29 mouse cellular contexts compared by ENCODE assay signal in the genomic region with DNA sequence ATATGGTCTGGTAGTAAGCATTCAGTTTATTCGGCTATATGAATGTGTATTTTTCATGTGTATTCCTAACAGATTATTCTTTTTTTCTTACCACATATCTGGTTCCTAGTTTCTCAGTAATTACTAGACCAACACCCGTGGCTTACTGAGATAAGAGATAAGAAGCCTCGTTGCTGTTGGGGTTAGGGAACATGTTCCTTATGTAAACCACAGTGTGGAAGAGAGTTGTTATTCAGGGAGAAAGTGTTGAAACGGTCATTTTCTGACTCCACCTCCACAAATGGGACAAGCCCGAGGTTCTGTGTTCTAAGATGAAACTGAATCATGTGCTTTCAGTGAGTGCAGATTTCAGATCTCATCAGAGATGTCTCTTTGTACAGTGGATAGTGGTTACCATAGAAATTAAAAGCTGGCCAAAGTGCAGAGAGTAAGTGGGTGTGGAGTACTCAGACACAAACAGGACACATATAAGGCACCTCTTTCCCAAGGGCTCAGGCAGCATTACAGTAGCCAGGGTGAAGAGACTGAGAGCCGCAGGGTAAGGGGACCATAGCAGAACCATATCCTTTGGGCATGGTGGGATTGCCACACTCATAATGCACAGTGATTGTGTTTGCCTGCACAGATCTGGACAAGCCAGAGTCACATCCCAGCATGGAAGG. TPM values are rescaled to one million over a fixed set of nuclear protein-coding genes. Genes with fewer than 3 reads are reported as not detected.
DNase-seq lines count a peak whose midpoint lies in the region; ATAC-seq and TF ChIP-seq lines count a peak whose summit lies in the region.
"Had no signal": no experiment of that assay in that cellular context is flagged by ENCODE, and none has a peak within 500 bp of the region (broad histone marks: within the 10 kb centered on the region; RNA-seq: fewer than 3 reads in every experiment).

No protein-coding gene starts in this region.

- peaks cover 3% of the 10 kb centered on the region; the same call in 1 of the 2 replicates for H3K4me1 ChIP-seq in embryonic facial prominence, embryonic 13.5 days
- H3K4me1 ChIP-seq in embryonic facial prominence, embryonic 10.5 days, result no peaks in the 10 kb centered on the region
- no peaks in the 10 kb centered on the region for H3K4me1 ChIP-seq in intestine, postnatal 0 days (replicated peaks; ENCODE audit: control insufficient read depth, insufficient read depth, low read length)
- H3K4me1 ChIP-seq in liver, postnatal 0 days (ENCODE audit: insufficient read depth), result peaks cover 9% of the 10 kb centered on the region; the same call in 1 of the 2 replicates
- H3K4me1 ChIP-seq: embryonic facial prominence, embryonic 15.5 days; forebrain, embryonic 10.5 days; hindbrain, embryonic 10.5 days had no signal

- H3K9me3 ChIP-seq in embryonic facial prominence, embryonic 13.5 days, result no peaks in the 10 kb centered on the region
- no peaks in the 10 kb centered on the region for H3K9me3 ChIP-seq in embryonic facial prominence, embryonic 10.5 days
- no peaks in the 10 kb centered on the region for H3K9me3 ChIP-seq in intestine, postnatal 0 days (ENCODE audit: control insufficient read depth)
- no peaks in the 10 kb centered on the region for H3K9me3 ChIP-seq in liver, postnatal 0 days (ENCODE audit: low read length)
- H3K9me3 ChIP-seq: embryonic facial prominence, embryonic 15.5 days; forebrain, embryonic 10.5 days; hindbrain, embryonic 10.5 days; lung, embryonic 15.5 days; neural tube, embryonic 15.5 days had no signal

- no peaks in the 10 kb centered on the region for H3K27me3 ChIP-seq in embryonic facial prominence, embryonic 13.5 days
- no peaks in the 10 kb centered on the region for H3K27me3 ChIP-seq in embryonic facial prominence, embryonic 10.5 days (replicated peaks; ENCODE audit: low read depth, poor library complexity, severe bottlenecking)
- H3K27me3 ChIP-seq in intestine, postnatal 0 days (replicated peaks; ENCODE audit: control insufficient read depth, insufficient read depth, low read length), result peaks cover 19% of the 10 kb centered on the region
- no peaks in the 10 kb centered on the region for H3K27me3 ChIP-seq in liver, postnatal 0 days (ENCODE audit: insufficient read depth, low read length)
- H3K27me3 ChIP-seq: embryonic facial prominence, embryonic 15.5 days; lung, embryonic 15.5 days; neural tube, embryonic 15.5 days had no signal

- intact Hi-C loops in heart, postnatal 10 days (cut with DNase I), result no loop called here
- intact Hi-C loops in left cerebral cortex, postnatal 10 days (cut with DNase I), result no loop called here

- no peak for TF ChIP-seq CTCF in intestine, postnatal 0 days (IDR thresholded peaks at IDR 0.05; ENCODE audit: low read depth)
- TF ChIP-seq CTCF in liver, postnatal 0 days (IDR thresholded peaks at IDR 0.05; ENCODE audit: low read depth), result no peak

- no peaks in the 10 kb centered on the region for H3K36me3 ChIP-seq in embryonic facial prominence, embryonic 13.5 days
- no peaks in the 10 kb centered on the region for H3K36me3 ChIP-seq in embryonic facial prominence, embryonic 10.5 days (replicated peaks)
- no peaks in the 10 kb centered on the region for H3K36me3 ChIP-seq in intestine, postnatal 0 days (ENCODE audit: control insufficient read depth, insufficient read depth)
- H3K36me3 ChIP-seq in liver, postnatal 0 days (replicated peaks; ENCODE audit: insufficient read depth, low read length), result no peaks in the 10 kb centered on the region
- H3K36me3 ChIP-seq: embryonic facial prominence, embryonic 15.5 days; forebrain, embryonic 10.5 days; hindbrain, embryonic 10.5 days; lung, embryonic 15.5 days; neural tube, embryonic 15.5 days had no signal

- peak; percentile 26; the same call in 1 of the 2 replicates for ATAC-seq in embryonic facial prominence, embryonic 13.5 days (ENCODE audit: insufficient number of reproducible peaks, insufficient read depth, low FRiP score, low TSS enrichment, low read depth)
- ATAC-seq in intestine, postnatal 0 days, result no peak
- peak; percentile 41 for ATAC-seq in liver, postnatal 0 days
- no peak for ATAC-seq in erythroblast, adult 5-6 weeks (replicated peaks; ENCODE audit: low FRiP score, poor library complexity, severe bottlenecking)
- ATAC-seq: CD4-positive, CD25-positive, alpha-beta regulatory T cell, adult 4 months; forebrain, postnatal 0 days; hindbrain, postnatal 0 days; midbrain, embryonic 16.5 days had no signal

- peak; percentile 90 for TF ChIP-seq EP300 in liver, postnatal 0 days (IDR thresholded peaks at IDR 0.05; ENCODE audit: low read depth)

- no peak overlapping the region for H3K27ac ChIP-seq in embryonic facial prominence, embryonic 13.5 days
- H3K27ac ChIP-seq in embryonic facial prominence, embryonic 10.5 days (replicated peaks), result no peak overlapping the region
- no peak overlapping the region for H3K27ac ChIP-seq in intestine, postnatal 0 days (ENCODE audit: low read depth, low read length)
- H3K27ac ChIP-seq in liver, postnatal 0 days (ENCODE audit: low read depth), result no peak overlapping the region
- H3K27ac ChIP-seq: embryonic facial prominence, embryonic 15.5 days; forebrain, embryonic 10.5 days; hindbrain, embryonic 10.5 days; hindbrain, postnatal 0 days; lung, embryonic 15.5 days; neural tube, embryonic 15.5 days had no signal

- H3K9ac ChIP-seq in embryonic facial prominence, embryonic 13.5 days, result no peak overlapping the region
- H3K9ac ChIP-seq in intestine, postnatal 0 days (ENCODE audit: low read depth, low read length), result no peak overlapping the region
- no peak overlapping the region for H3K9ac ChIP-seq in liver, postnatal 0 days (replicated peaks)
- H3K9ac ChIP-seq: embryonic facial prominence, embryonic 15.5 days; forebrain, postnatal 0 days; lung, embryonic 15.5 days; neural tube, embryonic 15.5 days had no signal

- no peak overlapping the region for H3K4me3 ChIP-seq in embryonic facial prominence, embryonic 13.5 days
- no peak overlapping the region for H3K4me3 ChIP-seq in embryonic facial prominence, embryonic 10.5 days
- H3K4me3 ChIP-seq in intestine, postnatal 0 days (ENCODE audit: low read depth, low read length), result no peak overlapping the region
- H3K4me3 ChIP-seq in liver, postnatal 0 days (ENCODE audit: low read depth, low read length), result no peak overlapping the region
- H3K4me3 ChIP-seq: embryonic facial prominence, embryonic 15.5 days; forebrain, embryonic 10.5 days; hindbrain, embryonic 10.5 days; lung, embryonic 15.5 days; neural tube, embryonic 15.5 days had no signal

- no peak for DNase-seq in embryonic facial prominence, embryonic 10.5 days (ENCODE audit: low spot score)
- peak; percentile 34 for DNase-seq in c-Kit-positive CD71-positive TER-119-negative erythroid progenitor cells, embryonic 14.5 days (ENCODE audit: low read depth)
- DNase-seq in liver, postnatal 0 days, result no peak
- DNase-seq in heart, postnatal 10 days, result no peak
- no peak for DNase-seq in left cerebral cortex, postnatal 10 days (ENCODE audit: extremely low spot score in 1 of 2, low spot score in 2 of 2)
- DNase-seq: cerebellum, adult 9-11 months; forebrain, postnatal 0 days; heart, adult 18-20 months; kidney, adult 8-10 months; kidney, postnatal 25 days; spleen, adult 18-20 months; thymus, adult 2 months had no signal

- H3K4me2 ChIP-seq in embryonic facial prominence, embryonic 13.5 days, result no peak overlapping the region
- H3K4me2 ChIP-seq in intestine, postnatal 0 days (replicated peaks; ENCODE audit: low read depth), result 0 out of 2 replicates have a peak overlapping the region, but pooled peaks have one; percentile 17
- no peak overlapping the region for H3K4me2 ChIP-seq in liver, postnatal 0 days (ENCODE audit: low read depth, low read length)
- H3K4me2 ChIP-seq: embryonic facial prominence, embryonic 15.5 days; lung, embryonic 15.5 days; neural tube, embryonic 15.5 days had no signal

- 65% methylated on average over 6 of the region's 6 CpGs for WGBS in embryonic facial prominence, embryonic 13.5 days
- 78% methylated on average over 6 of the region's 6 CpGs for WGBS in embryonic facial prominence, embryonic 10.5 days
- WGBS in intestine, postnatal 0 days, result 36% methylated on average over 6 of the region's 6 CpGs
- 22% methylated on average over 6 of the region's 6 CpGs for WGBS in liver, postnatal 0 days (ENCODE audit: insufficient replicate concordance)

RNA-seq across cellular contexts. Expression of gene 1810046K07Rik, which starts 13.2 kb away (rescaled TPM):
- not detected in 2 replicates for polyA plus RNA-seq in embryonic facial prominence, embryonic 13.5 days (2015; fragmentation: Nextera tagmentation; extraction: Ambion mirVana)
- polyA plus RNA-seq in embryonic facial prominence, embryonic 10.5 days (2016; fragmentation: Nextera tagmentation; extraction: Ambion mirVana), result not detected in 2 replicates
- polyA plus RNA-seq in intestine, postnatal 0 days (2015; fragmentation: Nextera tagmentation; extraction: Ambion mirVana), result 0.09 and 0.25 TPM in 2 replicates
- polyA plus RNA-seq in liver, postnatal 0 days (2015; fragmentation: Nextera tagmentation; extraction: Ambion mirVana), result 0.73 and 1.6 TPM in 2 replicates
- not detected for total RNA-seq in heart, postnatal 10 days (2021)
- not detected in 2 replicates for total RNA-seq in erythroblast, adult 5-6 weeks (2015; ENCODE audit: low replicate concordance)
- total RNA-seq in erythroblast, adult 5-6 weeks (2017; ENCODE audit: low replicate concordance), result not detected in 2 replicates
- total RNA-seq in left cerebral cortex, postnatal 10 days (2021), result not detected
- total RNA-seq: adrenal gland, adult 18-20 months; forebrain, postnatal 0 days; gastrocnemius, adult 8-10 months; heart, adult 18-20 months; hindbrain, postnatal 0 days; layer of hippocampus, adult 8-10 months; left cerebral cortex, adult 18-20 months had no signal
- polyA plus RNA-seq: CD4-positive, CD25-positive, alpha-beta regulatory T cell, adult 4 months; forebrain, embryonic 10.5 days; forebrain, postnatal 0 days; heart, embryonic 14.5 days; hindbrain, embryonic 10.5 days; hindbrain, postnatal 0 days; limb, embryonic 11.5 days; midbrain, embryonic 16.5 days; neural tube, embryonic 15.5 days had no signal

RNA-seq across cellular contexts. Expression of gene Colca2, which starts 37.2 kb away (rescaled TPM):
- polyA plus RNA-seq in embryonic facial prominence, embryonic 13.5 days (2015; fragmentation: Nextera tagmentation; extraction: Ambion mirVana), result 3.3 and 3.7 TPM in 2 replicates
- 1.9 and 2.1 TPM in 2 replicates for polyA plus RNA-seq in embryonic facial prominence, embryonic 10.5 days (2016; fragmentation: Nextera tagmentation; extraction: Ambion mirVana)
- polyA plus RNA-seq in intestine, postnatal 0 days (2015; fragmentation: Nextera tagmentation; extraction: Ambion mirVana), result 1.3 and 1.7 TPM in 2 replicates
- polyA plus RNA-seq in liver, postnatal 0 days (2015; fragmentation: Nextera tagmentation; extraction: Ambion mirVana), result 0.39 and 0.69 TPM in 2 replicates
- 1 to 10 TPM; 1.3 to 1.5 TPM for total RNA-seq in heart, postnatal 10 days (2021)
- total RNA-seq in erythroblast, adult 5-6 weeks (2015; ENCODE audit: low replicate concordance), result not detected in 2 replicates
- not detected in 2 replicates for total RNA-seq in erythroblast, adult 5-6 weeks (2017; ENCODE audit: low replicate concordance)
- 1 to 10 TPM; 1.0 to 1.3 TPM for total RNA-seq in left cerebral cortex, postnatal 10 days (2021)

Comparison
In these comparisons a context has a peak if more than half of its experiments do, and no peak if none do; other contexts are left out.
1. ATAC-seq: peak in embryonic facial prominence, embryonic 13.5 days (single experiment) and liver, postnatal 0 days (single experiment); none in intestine, postnatal 0 days (single experiment) and erythroblast, adult 5-6 weeks (single experiment).